Mouse (Mus musculus) spleen, adult 2 months (tissue): Measurements from ENCODE around the gene Vps25. TPM values are rescaled to one million over a fixed set of nuclear protein-coding genes. Genes with fewer than 3 reads are reported as not detected.

Experiments
- DNase-seq, 2 experiments: peaks; one replicate each; pipeline versions ENCODE4 v3.0.0 to v3.0.0-alpha.2; 2012 to 2021; ENCODE audit warnings: low spot score in 2 of 2, low read depth in 1 of 2
- H3K27ac ChIP-seq: fragments of 200-500 bp; 2 replicates; pipeline ENCODE4 v1.5.1; 2012; ENCODE audit warnings: low read length, inconsistent platforms; ENCODE audit not compliant: insufficient read depth
- H3K27me3 ChIP-seq: fragments of 200-500 bp; 2 replicates; pipeline ENCODE4 v1.6.1; 2012; ENCODE audit warnings: mild to moderate bottlenecking, moderate library complexity, low read length, inconsistent platforms; ENCODE audit not compliant: control insufficient read depth, insufficient read depth
- H3K36me3 ChIP-seq: fragments of 200-500 bp; 2 replicates; pipeline ENCODE4 v1.6.1; 2012; ENCODE audit warnings: mild to moderate bottlenecking, low read length, inconsistent platforms; ENCODE audit not compliant: control insufficient read depth, insufficient read depth
- H3K4me1 ChIP-seq: fragments of 200-500 bp; 2 replicates; pipeline ENCODE4 v1.6.1; 2011; ENCODE audit warnings: inconsistent platforms; ENCODE audit not compliant: control insufficient read depth, insufficient read depth, insufficient read length
- H3K4me3 ChIP-seq: fragments of 200-500 bp; 2 replicates; pipeline ENCODE4 v1.5.1; 2011; ENCODE audit warnings: mild to moderate bottlenecking, inconsistent platforms; ENCODE audit not compliant: insufficient read depth, insufficient read length; ENCODE audit errors: extremely low read depth
- CTCF ChIP-seq: fragments of 200-500 bp; IDR thresholded peaks from 2 replicates; pipeline ENCODE4 v1.5.1; 2011; ENCODE audit warnings: mild to moderate bottlenecking, inconsistent platforms; ENCODE audit not compliant: insufficient read depth, insufficient read length, insufficient replicate concordance; ENCODE audit errors: extremely low read depth
- POLR2A ChIP-seq: fragments of 200-500 bp; IDR thresholded peaks from 2 replicates; pipeline ENCODE4 v1.6.1; 2011; ENCODE audit warnings: low read depth, low read length, inconsistent platforms
- WGBS: fragments of 180-500 bp; shearing (Covaris S2); methylation state at CpG from one replicate; pipeline ENCODE4 v1.1.7; 2018; 5-methylcytosine and 5-hydroxymethylcytosine counted together
- polyA plus RNA-seq: library from polyadenylated mRNA; depleted of rRNA; stranded (reverse); fragments of >200 nt; gene quantifications from 2 replicates; pipeline ENCODE4 v1.2.3, GENCODE M21; 2012

The Vps25 gene
- polyA plus RNA-seq, 1 experiment, result 62.2 TPM

DNA sequence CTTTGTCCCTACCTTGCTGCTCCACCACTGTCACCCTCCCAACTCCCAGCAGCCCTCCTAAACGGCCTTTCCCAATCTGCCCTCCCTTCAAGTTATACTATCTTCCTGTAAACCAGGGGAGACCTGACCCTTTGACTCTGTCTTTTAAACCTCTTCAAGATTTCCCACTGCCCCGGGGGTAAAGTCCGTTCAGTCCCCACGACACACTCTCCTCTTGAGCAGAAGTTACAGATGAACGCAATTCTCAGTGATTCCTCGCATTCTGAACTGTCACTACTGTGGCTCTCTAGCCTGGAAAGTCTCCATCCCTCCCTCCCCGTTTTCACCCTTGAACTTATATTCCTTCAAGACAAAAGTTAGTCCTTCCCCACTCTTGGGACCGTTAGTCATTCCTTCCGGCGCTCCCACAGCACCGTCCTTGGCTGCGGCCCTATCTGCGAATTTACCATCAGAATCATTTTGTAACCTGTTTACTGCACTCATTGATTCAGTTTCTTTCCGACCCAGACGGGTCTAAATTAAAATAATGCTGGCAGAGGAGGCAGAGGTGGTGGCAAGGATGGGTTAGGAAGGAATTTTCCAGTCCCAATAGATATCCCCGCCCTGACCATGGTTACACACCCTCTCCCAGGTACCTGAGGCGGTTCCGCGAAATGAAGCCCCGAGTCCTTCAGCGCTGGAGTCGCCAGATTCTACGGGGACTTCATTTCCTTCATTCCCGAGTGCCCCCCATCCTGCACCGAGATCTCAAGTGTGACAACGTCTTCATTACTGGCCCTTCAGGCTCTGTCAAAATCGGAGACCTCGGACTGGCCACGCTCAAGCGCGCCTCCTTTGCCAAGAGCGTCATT lies 9.9 kb downstream of the Vps25 start:
- no peak for DNase-seq
- peaks cover 10% of the 10 kb centered on the region for H3K4me1 ChIP-seq
- TF ChIP-seq CTCF (no peak), POLR2A (no peak)
- no peak overlapping the region for H3K4me3 ChIP-seq
- 20% methylated on average over 32 of the region's 32 CpGs for WGBS
- peaks cover 28% of the 10 kb centered on the region for H3K27me3 ChIP-seq
- H3K36me3 ChIP-seq, result peaks cover 2% of the 10 kb centered on the region; the same call in 1 of the 2 replicates
- no peak overlapping the region for H3K27ac ChIP-seq

DNA sequence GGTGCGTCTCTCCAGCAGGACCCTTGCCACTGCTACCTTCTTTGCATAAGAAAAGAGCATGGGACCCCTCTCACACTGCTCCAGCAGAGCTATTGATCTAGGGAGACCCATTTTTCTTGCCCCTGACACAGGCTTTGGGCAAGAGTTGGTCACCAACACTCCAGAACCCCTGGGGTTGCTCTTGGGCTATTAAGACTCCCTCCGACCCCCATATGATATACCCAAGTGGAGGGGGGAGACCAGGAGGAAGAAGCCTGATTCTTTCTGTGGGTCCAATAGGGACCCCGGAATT lies 10.4 kb downstream of the Vps25 start:
- Histone ChIP-seq H3K27ac (no peak overlapping the region), H3K27me3 (peaks cover 28% of the 10 kb centered on the region), H3K4me1 (peaks cover 10% of the 10 kb centered on the region), H3K4me3 (no peak overlapping the region), H3K36me3 (peaks cover 2% of the 10 kb centered on the region; the same call in 1 of the 2 replicates)
- WGBS, result 38% methylated on average over 3 of the region's 3 CpGs
- no peak for TF ChIP-seq CTCF
- no peak for TF ChIP-seq POLR2A
- DNase-seq, result no peak

DNA sequence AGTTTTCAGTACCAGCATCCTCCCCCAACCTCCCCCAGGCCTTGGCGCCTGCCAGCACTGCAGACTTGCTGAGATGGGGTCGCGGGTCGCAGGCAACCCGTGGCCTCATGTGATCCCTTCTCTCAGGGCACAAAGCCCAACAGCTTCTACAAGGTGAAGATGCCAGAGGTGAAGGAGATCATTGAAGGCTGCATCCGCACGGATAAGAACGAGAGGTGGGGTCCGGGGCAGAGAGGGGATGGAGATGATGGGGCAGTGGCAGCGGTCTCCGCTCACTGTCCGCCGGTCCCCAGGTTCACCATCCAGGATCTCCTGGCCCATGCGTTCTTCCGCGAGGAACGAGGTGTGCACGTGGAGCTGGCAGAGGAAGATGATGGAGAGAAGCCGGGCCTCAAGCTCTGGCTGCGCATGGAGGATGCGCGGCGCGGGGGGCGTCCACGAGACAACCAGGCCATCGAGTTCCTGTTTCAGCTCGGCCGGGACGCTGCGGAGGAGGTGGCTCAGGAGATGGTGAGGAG lies 11.5 kb downstream of the Vps25 start:
- Histone ChIP-seq H3K27ac (no peak overlapping the region), H3K27me3 (peaks cover 28% of the 10 kb centered on the region), H3K4me1 (peaks cover 8% of the 10 kb centered on the region), H3K4me3 (no peak overlapping the region), H3K36me3 (no peaks in the 10 kb centered on the region)
- DNase-seq, result no peak
- no peak for TF ChIP-seq CTCF
- no peak for TF ChIP-seq POLR2A
- WGBS, result 17% methylated on average over 31 of the region's 31 CpGs

DNA sequence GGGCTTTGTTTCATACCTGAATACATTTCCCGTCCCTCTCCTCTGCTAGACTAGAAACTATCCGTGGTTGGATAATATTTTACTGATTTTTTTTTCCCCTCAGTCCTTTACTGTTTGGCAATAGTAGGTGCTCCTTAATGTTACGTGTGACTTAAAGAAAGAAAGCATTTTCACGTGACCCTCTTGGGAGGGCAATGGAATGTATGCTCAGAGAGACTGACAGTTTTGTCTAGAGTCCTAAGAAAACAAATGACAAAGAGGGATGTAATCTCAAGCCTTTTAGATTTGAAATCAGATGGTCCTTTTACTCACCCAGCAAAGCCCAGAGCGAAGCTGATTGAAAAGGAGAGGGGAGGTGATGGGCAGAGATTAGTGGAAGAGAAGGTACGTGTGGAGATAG lies 12.4 kb downstream of the Vps25 start:
- no peak overlapping the region for H3K27ac ChIP-seq
- TF ChIP-seq POLR2A (no peak), CTCF (no peak)
- peaks cover under 1% of the 10 kb centered on the region; the same call in 1 of the 2 replicates for H3K4me1 ChIP-seq
- H3K4me3 ChIP-seq, result no peak overlapping the region
- WGBS, result 57% methylated on average over 6 of the region's 6 CpGs
- no peaks in the 10 kb centered on the region for H3K36me3 ChIP-seq
- DNase-seq, result no peak
- peaks cover 21% of the 10 kb centered on the region for H3K27me3 ChIP-seq

DNA sequence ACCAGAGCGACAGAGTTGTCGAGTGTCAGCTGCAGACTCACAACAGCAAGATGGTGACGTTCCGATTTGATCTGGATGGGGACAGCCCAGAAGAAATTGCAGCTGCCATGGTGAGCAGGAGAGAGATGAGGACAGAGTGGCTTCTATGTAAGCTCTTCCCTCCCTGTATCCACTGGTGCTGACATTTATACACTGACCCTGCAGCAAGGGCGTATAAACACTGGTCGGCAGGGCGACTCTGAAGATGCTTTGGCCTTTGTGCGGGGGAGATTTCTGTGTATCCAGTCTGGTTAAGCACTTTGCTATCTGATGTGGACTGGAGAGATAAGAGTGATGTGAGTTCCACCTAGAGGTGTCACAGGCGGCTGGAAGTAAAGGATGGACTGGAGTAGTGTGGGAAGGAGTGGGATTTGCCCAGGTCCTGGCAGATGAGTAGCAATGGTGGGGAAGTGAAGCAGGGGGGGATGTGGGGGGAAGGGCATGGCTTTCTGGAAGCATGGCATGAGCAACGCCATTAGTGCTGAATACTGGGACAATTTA lies 16.1 kb downstream of the Vps25 start:
- no peak overlapping the region for H3K27ac ChIP-seq

DNA sequence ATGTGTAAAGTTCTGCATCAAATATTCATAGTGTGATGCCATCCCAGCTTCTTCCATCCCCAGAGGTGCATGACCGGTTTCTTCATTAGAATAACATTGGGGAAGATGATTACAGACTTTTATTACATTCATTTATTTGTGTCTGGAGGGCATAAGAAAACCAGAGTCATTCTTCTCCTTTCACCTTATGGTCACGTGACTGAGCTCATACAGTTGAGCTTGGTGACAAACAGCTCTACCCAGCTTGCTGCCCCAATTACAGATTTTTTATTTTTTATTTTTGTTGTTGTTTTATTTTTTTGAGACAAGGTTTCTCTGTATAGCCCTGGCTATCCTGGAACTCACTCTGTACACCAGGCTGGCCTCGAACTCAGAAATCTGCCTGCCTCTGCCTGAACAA lies 18.9 kb downstream of the Vps25 start:
- TF ChIP-seq POLR2A, result no peak
- no peak for TF ChIP-seq CTCF
- DNase-seq, result no peak
- WGBS, result 82% methylated on average over 3 of the region's 3 CpGs
- Histone ChIP-seq H3K36me3 (peaks cover 2% of the 10 kb centered on the region), H3K4me3 (no peak overlapping the region), H3K27me3 (no peaks in the 10 kb centered on the region), H3K4me1 (peaks cover 2% of the 10 kb centered on the region; the same call in 1 of the 2 replicates), H3K27ac (no peak overlapping the region)

More for the DNA sequence above, 16.1 kb downstream of the Vps25 start:
- Histone ChIP-seq H3K4me3 (no peak overlapping the region), H3K27me3 (0 out of 2 replicates have a peak, but pooled peaks cover 4% of the 10 kb centered on the region), H3K4me1 (no peaks in the 10 kb centered on the region), H3K36me3 (no peaks in the 10 kb centered on the region)
- TF ChIP-seq POLR2A (no peak), CTCF (no peak)
- 55% methylated on average over 10 of the region's 10 CpGs for WGBS
- no peak for DNase-seq
